In the genomic region with DNA sequence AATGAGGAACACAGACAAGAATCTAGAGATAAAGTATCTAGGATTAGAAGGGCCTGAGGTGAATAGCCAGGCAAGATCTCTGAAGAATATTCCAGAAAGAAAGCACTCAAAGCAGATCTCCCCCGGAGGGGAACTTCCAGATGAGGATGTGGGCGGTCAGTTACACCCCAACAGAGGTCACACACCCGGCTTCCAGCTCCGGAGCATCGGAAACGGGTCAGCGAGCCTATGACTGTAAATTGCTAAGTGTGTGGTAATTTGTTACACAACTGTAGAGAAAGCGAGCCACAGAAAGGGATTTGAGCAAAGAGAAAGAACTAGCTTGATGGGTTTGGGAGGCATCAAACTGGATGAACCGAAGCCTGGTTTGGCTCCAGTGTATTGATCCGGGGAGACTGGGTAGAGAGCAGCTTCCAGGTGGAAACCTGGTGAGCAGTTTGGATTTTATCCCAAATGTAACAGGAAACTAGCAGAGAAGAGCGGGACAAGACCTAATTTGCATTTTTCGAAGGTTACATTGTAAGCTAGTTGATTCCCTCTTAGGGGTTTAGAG, we compare ENCODE assay signal across 16 mouse cellular contexts. TPM values are rescaled to one million over a fixed set of nuclear protein-coding genes. Genes with fewer than 3 reads are reported as not detected.
A peak's percentile ranks its signal among the peaks of the same experiment; 100 is the strongest.
DNase-seq lines count a peak whose midpoint lies in the region; ATAC-seq and TF ChIP-seq lines count a peak whose summit lies in the region.
"Had no signal": no experiment of that assay in that cellular context is flagged by ENCODE, and none has a peak within 500 bp of the region (broad histone marks: within the 10 kb centered on the region; RNA-seq: fewer than 3 reads in every experiment).

No protein-coding gene starts in this region.

- no peaks in the 10 kb centered on the region for H3K36me3 ChIP-seq in liver, adult 2 months (ENCODE audit: control insufficient read depth, insufficient read depth, low read length)
- no peaks in the 10 kb centered on the region for H3K36me3 ChIP-seq in liver, embryonic 12.5 days
- no peaks in the 10 kb centered on the region for H3K36me3 ChIP-seq in ES-Bruce4 (ENCODE audit: control insufficient read depth, insufficient read depth, low read length, poor library complexity, severe bottlenecking)
- H3K36me3 ChIP-seq: embryonic facial prominence, embryonic 13.5 days had no signal

- H3K27me3 ChIP-seq in liver, adult 2 months (ENCODE audit: control insufficient read depth, insufficient read depth, low read length), result no peaks in the 10 kb centered on the region
- peaks cover under 1% of the 10 kb centered on the region; the same call in 1 of the 2 replicates for H3K27me3 ChIP-seq in liver, embryonic 12.5 days (replicated peaks)
- H3K27me3 ChIP-seq in ES-Bruce4 (ENCODE audit: control insufficient read depth, insufficient read depth, low read length, poor library complexity, severe bottlenecking), result no peaks in the 10 kb centered on the region
- H3K27me3 ChIP-seq: embryonic facial prominence, embryonic 13.5 days; forebrain, embryonic 13.5 days had no signal

- WGBS in liver, adult 2 months, result 8% methylated on average over 12 of the region's 12 CpGs
- 63% methylated on average over 12 of the region's 12 CpGs for WGBS in liver, embryonic 12.5 days (ENCODE audit: insufficient replicate concordance)

- peak overlapping the region; percentile 10; the same call in 1 of the 2 replicates for H3K27ac ChIP-seq in liver, adult 2 months (replicated peaks; ENCODE audit: insufficient read depth, low read depth, low read length)
- no peak overlapping the region for H3K27ac ChIP-seq in liver, embryonic 12.5 days
- peak overlapping the region; percentile 39 for H3K27ac ChIP-seq in ES-Bruce4 (ENCODE audit: insufficient read depth, low read length)
- H3K27ac ChIP-seq: embryonic facial prominence, embryonic 13.5 days; forebrain, embryonic 13.5 days; layer of hippocampus, adult 2 months had no signal

- no peaks in the 10 kb centered on the region for H3K9me3 ChIP-seq in liver, embryonic 12.5 days (replicated peaks)
- no peaks in the 10 kb centered on the region for H3K9me3 ChIP-seq in ES-Bruce4 (replicated peaks; ENCODE audit: control insufficient read depth, insufficient read depth, low read length, poor library complexity, severe bottlenecking)
- H3K9me3 ChIP-seq: embryonic facial prominence, embryonic 13.5 days; forebrain, embryonic 13.5 days had no signal

- H3K79me2 ChIP-seq in liver, adult 2 months (ENCODE audit: control insufficient read depth, insufficient read depth, low read length), result no peaks in the 10 kb centered on the region

- H3K4me3 ChIP-seq in liver, adult 2 months (ENCODE audit: insufficient read depth, low read depth, low read length), result no peak overlapping the region
- no peak overlapping the region for H3K4me3 ChIP-seq in liver, embryonic 12.5 days
- no peak overlapping the region for H3K4me3 ChIP-seq in ES-Bruce4 (ENCODE audit: low read depth, low read length)
- H3K4me3 ChIP-seq: embryonic facial prominence, embryonic 13.5 days; forebrain, embryonic 13.5 days; layer of hippocampus, adult 2 months had no signal

- H3K4me2 ChIP-seq in liver, embryonic 12.5 days, result no peak overlapping the region
- H3K4me2 ChIP-seq: embryonic facial prominence, embryonic 13.5 days; forebrain, embryonic 13.5 days had no signal

- H3K4me1 ChIP-seq in liver, adult 2 months (ENCODE audit: control insufficient read depth, insufficient read depth, low read length), result no peaks in the 10 kb centered on the region
- H3K4me1 ChIP-seq in liver, embryonic 12.5 days, result peaks cover 22% of the 10 kb centered on the region
- no peaks in the 10 kb centered on the region for H3K4me1 ChIP-seq in ES-Bruce4 (ENCODE audit: control insufficient read depth, insufficient read depth, low read length)
- H3K4me1 ChIP-seq: embryonic facial prominence, embryonic 13.5 days; forebrain, embryonic 13.5 days had no signal

- TF ChIP-seq EP300 in ES-Bruce4 (IDR thresholded peaks at IDR 0.05; ENCODE audit: insufficient read depth, low read depth, low read length), result no peak

- no peak for TF ChIP-seq POLR2A in liver, adult 2 months (IDR thresholded peaks at IDR 0.05; ENCODE audit: extremely low read depth, insufficient read depth, low read length)
- no peak for TF ChIP-seq POLR2A in ES-Bruce4 (IDR thresholded peaks at IDR 0.05; ENCODE audit: insufficient read depth, low read length)

- no peak overlapping the region for H3K9ac ChIP-seq in liver, adult 2 months (ENCODE audit: low read depth, low read length)
- no peak overlapping the region for H3K9ac ChIP-seq in liver, embryonic 12.5 days
- no peak overlapping the region for H3K9ac ChIP-seq in ES-Bruce4 (ENCODE audit: low read depth, poor library complexity, severe bottlenecking)
- H3K9ac ChIP-seq: embryonic facial prominence, embryonic 13.5 days; forebrain, embryonic 13.5 days had no signal

- no peak for TF ChIP-seq CTCF in liver, adult 2 months (IDR thresholded peaks at IDR 0.05; ENCODE audit: low read depth, low read length)
- TF ChIP-seq CTCF in ES-Bruce4 (IDR thresholded peaks at IDR 0.05; ENCODE audit: low read depth, low read length), result no peak

- no peak for ATAC-seq in liver, embryonic 12.5 days
- ATAC-seq: forebrain, embryonic 13.5 days; hindbrain, embryonic 16.5 days had no signal

- peak; percentile 48 for DNase-seq in adrenal gland, postnatal 14 days
- DNase-seq in adrenal gland, adult 8-10 months, result no peak
- peak; percentile 65 for DNase-seq in liver, adult 2 months (ENCODE audit: extremely low read depth, low read depth, low spot score)
- peak; percentile 69 to 71 for DNase-seq in kidney, postnatal 36 days
- no peak for DNase-seq in embryo, embryonic 9.5 days (ENCODE audit: extremely low spot score)
- DNase-seq in cerebellum, postnatal 14 days, result no peak
- DNase-seq: cerebellum, postnatal 10 days; left cerebral cortex, postnatal 4 days; right cerebral cortex, postnatal 14 days had no signal

RNA-seq across cellular contexts. Expression of a gene that starts 6.0 kb away (rescaled TPM):
- 48.9 and 54.8 TPM in 2 replicates for total RNA-seq in adrenal gland, postnatal 14 days (2021)
- 10 to 100 TPM; 32.1 to 64.5 (median 44.8) TPM for total RNA-seq in adrenal gland, adult 8-10 months (2022)
- total RNA-seq in liver, adult 2 months (2014; rRNA removed), result 10.5 and 15.2 TPM in 2 replicates
- 33.6 and 40.2 TPM in 2 replicates for polyA plus RNA-seq in liver, adult 2 months (2012; rRNA removed)
- polyA plus RNA-seq in liver, embryonic 12.5 days (2016; fragmentation: Nextera tagmentation; extraction: Ambion mirVana), result 17.4 and 20.1 TPM in 2 replicates
- polyA plus RNA-seq in ES-Bruce4 (2011; ENCODE audit: insufficient read depth, insufficient read length, low read depth, missing spikeins), result 35.1 and 38.1 TPM in 2 replicates

RNA-seq across cellular contexts. Expression of a gene that starts 15.9 kb away (rescaled TPM):
- 18.1 and 23.5 TPM in 2 replicates for total RNA-seq in adrenal gland, postnatal 14 days (2021)
- total RNA-seq in adrenal gland, adult 8-10 months (2022), result 10 to 100 TPM; 24.6 to 53.8 (median 41.2) TPM
- 11.5 and 15.0 TPM in 2 replicates for total RNA-seq in liver, adult 2 months (2014; rRNA removed)
- 26.1 and 26.6 TPM in 2 replicates for polyA plus RNA-seq in liver, adult 2 months (2012; rRNA removed)
- polyA plus RNA-seq in liver, embryonic 12.5 days (2016; fragmentation: Nextera tagmentation; extraction: Ambion mirVana), result 6.3 and 7.5 TPM in 2 replicates
- 22.2 and 28.3 TPM in 2 replicates for polyA plus RNA-seq in ES-Bruce4 (2011; ENCODE audit: insufficient read depth, insufficient read length, low read depth, missing spikeins)

RNA-seq across cellular contexts. Expression of a gene that starts 34.4 kb away (rescaled TPM):
- total RNA-seq in adrenal gland, postnatal 14 days (2021), result not detected in 2 replicates
- under 1 TPM in 1 of 4 experiments, not detected in 3; 0.93 TPM for total RNA-seq in adrenal gland, adult 8-10 months (2022)
- 0.40 and 2.7 TPM in 2 replicates for total RNA-seq in liver, adult 2 months (2014; rRNA removed)
- not detected in 2 replicates for polyA plus RNA-seq in liver, adult 2 months (2012; rRNA removed)
- polyA plus RNA-seq in liver, embryonic 12.5 days (2016; fragmentation: Nextera tagmentation; extraction: Ambion mirVana), result 0.42 and 0.69 TPM in 2 replicates
- polyA plus RNA-seq in ES-Bruce4 (2011; ENCODE audit: insufficient read depth, insufficient read length, low read depth, missing spikeins), result 55.4 and 63.2 TPM in 2 replicates
- total RNA-seq: gastrocnemius, adult 8-10 months; layer of hippocampus, adult 2 months; left cerebral cortex, postnatal 4 days had no signal
- polyA plus RNA-seq: embryonic facial prominence, embryonic 13.5 days; forebrain, embryonic 13.5 days; hindbrain, embryonic 16.5 days had no signal

RNA-seq across cellular contexts. Expression of a gene that starts 58.8 kb away (rescaled TPM):
- total RNA-seq in adrenal gland, postnatal 14 days (2021), result 786 and 963 TPM in 2 replicates
- total RNA-seq in adrenal gland, adult 8-10 months (2022), result 100 to 1,000 TPM; 682 to 769 (median 720) TPM
- total RNA-seq in liver, adult 2 months (2014; rRNA removed), result 709 and 835 TPM in 2 replicates
- polyA plus RNA-seq in liver, adult 2 months (2012; rRNA removed), result 607 and 623 TPM in 2 replicates
- polyA plus RNA-seq in liver, embryonic 12.5 days (2016; fragmentation: Nextera tagmentation; extraction: Ambion mirVana), result 1,698 and 1,725 TPM in 2 replicates
- 3,041 and 3,060 TPM in 2 replicates for polyA plus RNA-seq in ES-Bruce4 (2011; ENCODE audit: insufficient read depth, insufficient read length, low read depth, missing spikeins)

Comparison
In these comparisons a context has a peak if more than half of its experiments do, and no peak if none do; other contexts are left out.
1. DNase-seq: peak in adrenal gland, postnatal 14 days (single experiment), liver, adult 2 months (single experiment) and kidney, postnatal 36 days (2 of 2); none in adrenal gland, adult 8-10 months (single experiment), embryo, embryonic 9.5 days (single experiment) and cerebellum, postnatal 14 days (0 of 2).